ENCODE assay signal across 9 mouse cellular contexts in genomic region chr5:140565451-140565850, GRCm38 (mm10). TPM values are rescaled to one million over a fixed set of nuclear protein-coding genes. Genes with fewer than 3 reads are reported as not detected.
DNase-seq lines count a peak whose midpoint lies in the region; ATAC-seq and TF ChIP-seq lines count a peak whose summit lies in the region.
"Had no signal": no experiment of that assay in that cellular context is flagged by ENCODE, and none has a peak within 500 bp of the region (broad histone marks: within the 10 kb centered on the region; RNA-seq: fewer than 3 reads in every experiment).

No protein-coding gene starts in this region.

- no peak overlapping the region for H3K9ac ChIP-seq in kidney, embryonic 15.5 days
- H3K9ac ChIP-seq in forebrain, embryonic 13.5 days, result no peak overlapping the region
- H3K9ac ChIP-seq in heart, postnatal 0 days (replicated peaks; ENCODE audit: low read depth, low read length), result no peak overlapping the region
- H3K9ac ChIP-seq: limb, embryonic 12.5 days had no signal

- no peak for TF ChIP-seq CTCF in heart, postnatal 0 days (IDR thresholded peaks at IDR 0.05; ENCODE audit: low read depth)
- no peak for TF ChIP-seq CTCF in lung, adult 2 months (IDR thresholded peaks at IDR 0.05; ENCODE audit: insufficient read depth, low read length)

- H3K36me3 ChIP-seq in kidney, embryonic 15.5 days, result no peaks in the 10 kb centered on the region
- no peaks in the 10 kb centered on the region for H3K36me3 ChIP-seq in forebrain, embryonic 13.5 days (ENCODE audit: poor library complexity, severe bottlenecking)
- H3K36me3 ChIP-seq in heart, postnatal 0 days (replicated peaks; ENCODE audit: control insufficient read depth, insufficient read depth, low read length), result no peaks in the 10 kb centered on the region
- H3K36me3 ChIP-seq: limb, embryonic 12.5 days had no signal

- peaks cover 61% of the 10 kb centered on the region for H3K4me1 ChIP-seq in kidney, embryonic 15.5 days
- peaks cover 39% of the 10 kb centered on the region for H3K4me1 ChIP-seq in forebrain, embryonic 13.5 days
- H3K4me1 ChIP-seq in heart, postnatal 0 days (ENCODE audit: control insufficient read depth, insufficient read depth), result peaks cover 15% of the 10 kb centered on the region
- peaks cover 7% of the 10 kb centered on the region; the same call in 1 of the 2 replicates for H3K4me1 ChIP-seq in lung, adult 2 months (ENCODE audit: control insufficient read depth, insufficient read depth, low read length)

- DNase-seq in kidney, adult 11 months, result no peak
- DNase-seq in Muller cell, postnatal 12 days (ENCODE audit: inconsistent ontology term), result peak; percentile 83
- DNase-seq in heart, postnatal 0 days (ENCODE audit: low spot score), result peak; percentile 14
- DNase-seq in left cerebral cortex, postnatal 25 days (ENCODE audit: low spot score in 2 of 2), result peak; percentile 14 to 24
- DNase-seq in lung, adult 2 months, result no peak

- peak; percentile 62 for ATAC-seq in kidney, embryonic 15.5 days (replicated peaks; ENCODE audit: low FRiP score)
- ATAC-seq in forebrain, embryonic 13.5 days, result 0 out of 2 replicates have a peak, but pooled peaks have one; percentile 31
- peak; percentile 61 for ATAC-seq in heart, postnatal 0 days (ENCODE audit: insufficient read depth, low read depth)
- no peak for ATAC-seq in monocyte, adult 5-6 weeks (replicated peaks; ENCODE audit: insufficient number of reproducible peaks, low FRiP score, low TSS enrichment, poor library complexity, severe bottlenecking)

- peak overlapping the region; percentile 79 for H3K27ac ChIP-seq in kidney, embryonic 15.5 days
- H3K27ac ChIP-seq in forebrain, embryonic 13.5 days, result no peak overlapping the region
- no peak overlapping the region for H3K27ac ChIP-seq in heart, postnatal 0 days (ENCODE audit: low read depth)
- H3K27ac ChIP-seq: limb, embryonic 12.5 days had no signal

- no peak for TF ChIP-seq POLR2A in lung, adult 2 months (IDR thresholded peaks at IDR 0.05; ENCODE audit: borderline replicate concordance, extremely low read depth, low read depth, low read length)

- no peaks in the 10 kb centered on the region for H3K27me3 ChIP-seq in kidney, embryonic 15.5 days
- no peaks in the 10 kb centered on the region for H3K27me3 ChIP-seq in forebrain, embryonic 13.5 days
- H3K27me3 ChIP-seq in heart, postnatal 0 days (ENCODE audit: control insufficient read depth, insufficient read depth, low read length), result no peaks in the 10 kb centered on the region
- H3K27me3 ChIP-seq: limb, embryonic 12.5 days had no signal

- intact Hi-C loops in left cerebral cortex, postnatal 25 days (cut with DNase I), result no loop called here

- H3K4me2 ChIP-seq in kidney, embryonic 15.5 days, result 0 out of 2 replicates have a peak overlapping the region, but pooled peaks have one; percentile 7
- no peak overlapping the region for H3K4me2 ChIP-seq in forebrain, embryonic 13.5 days
- H3K4me2 ChIP-seq in heart, postnatal 0 days (ENCODE audit: low read depth, low read length), result no peak overlapping the region
- H3K4me2 ChIP-seq: limb, embryonic 12.5 days had no signal

- WGBS in kidney, embryonic 15.5 days, result 39% methylated on average over 5 of the region's 5 CpGs
- WGBS in forebrain, embryonic 13.5 days, result 18% methylated on average over 5 of the region's 5 CpGs
- 54% methylated on average over 5 of the region's 5 CpGs for WGBS in heart, postnatal 0 days
- WGBS in lung, adult 2 months, result 50% methylated on average over 5 of the region's 5 CpGs

- no peaks in the 10 kb centered on the region for H3K9me3 ChIP-seq in kidney, embryonic 15.5 days (replicated peaks)
- H3K9me3 ChIP-seq in forebrain, embryonic 13.5 days (replicated peaks), result no peaks in the 10 kb centered on the region
- no peaks in the 10 kb centered on the region for H3K9me3 ChIP-seq in heart, postnatal 0 days (replicated peaks; ENCODE audit: control insufficient read depth, low read length)
- H3K9me3 ChIP-seq: limb, embryonic 12.5 days had no signal

- no peak overlapping the region for H3K4me3 ChIP-seq in kidney, embryonic 15.5 days (replicated peaks)
- no peak overlapping the region for H3K4me3 ChIP-seq in forebrain, embryonic 13.5 days
- no peak overlapping the region for H3K4me3 ChIP-seq in heart, postnatal 0 days (ENCODE audit: low read depth, low read length)
- H3K4me3 ChIP-seq in lung, adult 2 months (replicated peaks; ENCODE audit: extremely low read depth, low read depth, low read length), result no peak overlapping the region
- H3K4me3 ChIP-seq: limb, embryonic 12.5 days had no signal

- no peak for TF ChIP-seq EP300 in heart, postnatal 0 days (IDR thresholded peaks at IDR 0.05; ENCODE audit: low read depth)

RNA-seq across cellular contexts. Expression of gene Grifin, which starts 0.6 kb away (rescaled TPM):
- 0.45 TPM in 1 of 2 replicates, not detected in the other for polyA plus RNA-seq in kidney, embryonic 15.5 days (2015; fragmentation: Nextera tagmentation; extraction: Ambion mirVana)
- polyA plus RNA-seq in forebrain, embryonic 13.5 days (2015; fragmentation: Nextera tagmentation; extraction: Ambion mirVana), result 0.49 TPM in 1 of 2 replicates, not detected in the other
- total RNA-seq in heart, postnatal 0 days (2014; rRNA removed; ENCODE audit: low replicate concordance), result not detected in 2 replicates
- polyA plus RNA-seq in heart, postnatal 0 days (2015; fragmentation: Nextera tagmentation; extraction: Ambion mirVana), result not detected in 2 replicates
- total RNA-seq in left cerebral cortex, postnatal 25 days (2021), result not detected
- total RNA-seq in monocyte, adult 5-6 weeks (2017), result not detected in 3 replicates
- polyA plus RNA-seq in lung, adult 2 months (2012; rRNA removed), result not detected in 2 replicates

RNA-seq across cellular contexts. Expression of gene Lfng, which starts 41.7 kb away (rescaled TPM):
- polyA plus RNA-seq in kidney, embryonic 15.5 days (2015; fragmentation: Nextera tagmentation; extraction: Ambion mirVana), result 32.3 and 34.5 TPM in 2 replicates
- polyA plus RNA-seq in forebrain, embryonic 13.5 days (2015; fragmentation: Nextera tagmentation; extraction: Ambion mirVana), result 28.8 and 31.8 TPM in 2 replicates
- total RNA-seq in heart, postnatal 0 days (2014; rRNA removed; ENCODE audit: low replicate concordance), result 8.2 and 22.3 TPM in 2 replicates
- 4.1 and 4.4 TPM in 2 replicates for polyA plus RNA-seq in heart, postnatal 0 days (2015; fragmentation: Nextera tagmentation; extraction: Ambion mirVana)
- 10 to 100 TPM; 19.3 to 21.1 TPM for total RNA-seq in left cerebral cortex, postnatal 25 days (2021)
- 274 to 469 TPM (median 297 TPM) in 3 replicates for total RNA-seq in monocyte, adult 5-6 weeks (2017)
- 141 and 163 TPM in 2 replicates for polyA plus RNA-seq in lung, adult 2 months (2012; rRNA removed)

Comparison
In these comparisons a context has a peak if more than half of its experiments do, and no peak if none do; other contexts are left out.
1. DNase-seq: peak in Muller cell, postnatal 12 days (single experiment), heart, postnatal 0 days (single experiment) and left cerebral cortex, postnatal 25 days (2 of 2); none in kidney, adult 11 months (single experiment) and lung, adult 2 months (single experiment).